Mouse (Mus musculus) bone marrow, adult 2 months (tissue): ENCODE results near the gene Tnfaip3. TPM values are rescaled to one million over a fixed set of nuclear protein-coding genes. Genes with fewer than 3 reads are reported as not detected.

Experiments
- H3K27ac ChIP-seq: fragments of 200-500 bp; 2 replicates; pipeline ENCODE4 v1.5.1; 2012; ENCODE audit warnings: low read depth, mild to moderate bottlenecking, control low read depth, inconsistent platforms, low read length; ENCODE audit not compliant: control insufficient read depth, poor library complexity, insufficient read depth
- H3K4me1 ChIP-seq: fragments of 200-500 bp; 2 replicates; pipeline ENCODE4 v1.6.1; 2011; ENCODE audit warnings: low read length; ENCODE audit not compliant: control insufficient read depth, insufficient read depth
- H3K4me3 ChIP-seq: fragments of 200-500 bp; replicated peaks from 2 replicates; pipeline ENCODE3; 2011; ENCODE audit warnings: mild to moderate bottlenecking, low read depth, low read length, control low read depth; ENCODE audit not compliant: control insufficient read depth
- CTCF ChIP-seq: fragments of 200-500 bp; IDR thresholded peaks from 2 replicates; pipeline ENCODE4 v1.5.1; 2011; ENCODE audit warnings: low read length, control low read depth; ENCODE audit not compliant: control insufficient read depth, insufficient read depth
- POLR2A ChIP-seq: fragments of 200-500 bp; IDR thresholded peaks from 2 replicates; pipeline ENCODE4 v1.6.1; 2011; ENCODE audit warnings: low read depth, mild to moderate bottlenecking, control low read depth, low read length, borderline replicate concordance; ENCODE audit not compliant: control insufficient read depth
- WGBS: fragments of 180-500 bp; shearing (Covaris S2); methylation state at CpG from one replicate; pipeline ENCODE4 v1.1.7; 2018; 5-methylcytosine and 5-hydroxymethylcytosine counted together
- polyA plus RNA-seq: library from polyadenylated mRNA; stranded (reverse); fragments of >200 nt; gene quantifications from 2 replicates; pipeline ENCODE4 v1.2.4, GENCODE M21; 2011; ENCODE audit warnings: low replicate concordance; ENCODE audit not compliant: missing spikeins, insufficient read depth, insufficient read length

Tnfaip3 gene
- polyA plus RNA-seq, 1 experiment = 3.9 TPM

DNA sequence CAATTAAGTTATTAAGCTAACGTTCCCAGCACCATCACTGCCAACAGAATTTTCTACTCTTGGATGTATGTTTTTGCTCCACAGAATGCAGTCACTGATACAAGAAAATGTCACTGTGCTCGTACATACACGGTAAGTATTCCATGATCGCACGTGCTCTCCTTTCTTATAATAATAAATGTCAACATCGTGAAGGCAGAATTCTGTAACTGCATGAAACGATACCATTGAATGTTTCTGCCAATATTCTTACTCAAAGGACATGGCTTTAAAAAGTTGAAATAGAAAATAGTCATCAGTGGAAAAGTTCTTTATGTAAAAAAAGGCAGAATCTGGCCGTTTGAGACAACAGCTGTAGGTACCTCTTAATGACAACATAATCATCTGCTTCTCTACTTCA, 5.0 kb downstream of the Tnfaip3 start:
- no peak overlapping the region for H3K27ac ChIP-seq
- WGBS = 84% methylated on average over 8 of the region's 8 CpGs
- H3K4me3 ChIP-seq = no peak overlapping the region
- H3K4me1 ChIP-seq = peaks cover 7% of the 10 kb centered on the region
- TF ChIP-seq CTCF (no peak), POLR2A (no peak)

- Histone ChIP-seq H3K4me3 (peak overlapping the region; percentile 44), H3K4me1 (peaks cover 7% of the 10 kb centered on the region), H3K27ac (no peak overlapping the region; the same call in 1 of the 2 replicates)
- no peak for TF ChIP-seq CTCF
- TF ChIP-seq POLR2A = no peak
- 13% methylated on average over 8 of the region's 8 CpGs for WGBS
These were observed 6.2 kb downstream of the Tnfaip3 start for GRCm38 (mm10) chr10:19009186-19009672.

- Histone ChIP-seq H3K4me1 (peaks cover 7% of the 10 kb centered on the region), H3K27ac (peak overlapping the region; percentile 72; the same call in 1 of the 2 replicates), H3K4me3 (no peak overlapping the region)
- TF ChIP-seq CTCF (no peak), POLR2A (no peak)
- 53% methylated on average over 4 of the region's 4 CpGs for WGBS
These were observed 6.9 kb downstream of the Tnfaip3 start for GRCm38 (mm10) chr10:19008607-19008940.

- TF ChIP-seq POLR2A (no peak), CTCF (no peak)
- Histone ChIP-seq H3K27ac (no peak overlapping the region; the same call in 1 of the 2 replicates), H3K4me1 (peaks cover 6% of the 10 kb centered on the region), H3K4me3 (no peak overlapping the region)
- WGBS = 84% methylated on average over 8 of the region's 8 CpGs
These were observed 7.4 kb downstream of the Tnfaip3 start for GRCm38 (mm10) chr10:19007897-19008606.

GRCm38 (mm10) chr10:19002091-19002785, 13.2 kb downstream of the Tnfaip3 start:
- Histone ChIP-seq H3K4me1 (no peaks in the 10 kb centered on the region), H3K4me3 (no peak overlapping the region), H3K27ac (no peak overlapping the region)
- 66% methylated on average over 12 of the region's 12 CpGs for WGBS
- TF ChIP-seq CTCF = no peak

GRCm38 (mm10) chr10:18999427-18999826, 16.0 kb downstream of the Tnfaip3 start:
- H3K4me3 ChIP-seq = no peak overlapping the region
- no peak overlapping the region for H3K27ac ChIP-seq
- H3K4me1 ChIP-seq = no peaks in the 10 kb centered on the region
- WGBS = 73% methylated on average over 2 of the region's 2 CpGs
- TF ChIP-seq POLR2A = no peak
- peak; percentile 62 for TF ChIP-seq CTCF

GRCm38 (mm10) chr10:18996331-18996730, 19.1 kb downstream of the Tnfaip3 start:
- Histone ChIP-seq H3K27ac (no peak overlapping the region), H3K4me3 (no peak overlapping the region), H3K4me1 (no peaks in the 10 kb centered on the region)
- TF ChIP-seq POLR2A (no peak), CTCF (no peak)

DNA sequence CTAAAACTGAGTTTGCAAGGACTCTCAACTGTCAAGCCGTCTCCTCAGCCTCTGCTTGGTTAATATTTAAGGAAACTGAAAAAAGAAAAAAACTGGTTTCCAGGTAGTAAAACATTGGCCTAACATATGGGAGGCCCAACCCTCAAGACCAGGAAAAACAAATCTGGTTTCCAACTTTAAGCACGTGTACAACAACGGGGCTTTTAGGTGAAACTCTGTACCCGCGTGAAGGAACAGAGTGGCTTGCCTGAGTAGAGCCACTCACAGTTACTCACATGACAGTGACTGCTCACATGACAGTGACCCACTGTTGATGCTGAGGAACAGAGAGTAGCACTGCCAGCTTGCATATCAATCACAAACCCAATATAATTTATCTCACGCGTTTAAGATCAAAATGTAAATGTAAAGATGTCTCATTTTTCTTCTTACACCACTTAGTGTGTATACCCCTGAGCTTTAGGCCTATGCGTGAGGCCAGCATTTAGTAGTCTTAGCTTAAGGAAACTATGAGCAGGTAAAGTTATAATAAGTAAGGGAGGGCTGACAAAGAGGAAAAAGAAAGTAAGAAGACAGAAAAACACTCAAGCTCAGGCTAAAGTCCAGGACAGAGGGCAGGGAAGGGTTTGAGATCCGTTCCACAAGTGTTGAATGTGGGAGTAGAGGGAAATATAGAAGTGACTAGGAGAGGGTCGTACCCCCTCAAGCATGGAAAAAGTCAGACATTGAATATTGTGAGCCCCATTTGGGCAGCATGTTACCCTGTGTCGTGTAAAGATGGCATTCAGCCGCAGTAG, 19.8 kb downstream of the Tnfaip3 start:
- no peak overlapping the region for H3K27ac ChIP-seq
- no peaks in the 10 kb centered on the region for H3K4me1 ChIP-seq
- no peak overlapping the region for H3K4me3 ChIP-seq
- no peak for TF ChIP-seq CTCF
- no peak for TF ChIP-seq POLR2A
- WGBS = 85% methylated on average over 12 of the region's 12 CpGs
